Mouse (Mus musculus) MEL (cell line): ENCODE results near the gene Pheta2. TPM values are rescaled to one million over a fixed set of nuclear protein-coding genes. Genes with fewer than 3 reads are reported as not detected.

ENCODE experiments used
- DNase-seq: peaks from one replicate; pipeline ENCODE4 v3.0.0; 2011; ENCODE audit warnings: low read depth, low spot score
- H3K27ac ChIP-seq: 2 replicates; pipeline ENCODE4 v1.5.1; 2012; ENCODE audit warnings: low read depth, mild to moderate bottlenecking, control low read depth, low read length, moderate library complexity; ENCODE audit not compliant: control insufficient read depth
- H3K27me3 ChIP-seq, 2 experiments: fragments of 150-350 bp in 1 of 2; sonication (generic) in 1 of 2; 2 replicates each; pipeline ENCODE4 v1.6.1; 2012; ENCODE audit warnings: low read length in 2 of 2, mild to moderate bottlenecking in 2 of 2, improper control_type of control experiment in 1 of 2, moderate library complexity in 1 of 2; ENCODE audit not compliant: insufficient read depth in 2 of 2, control insufficient read depth in 1 of 2
- H3K36me3 ChIP-seq, 2 experiments: 2 replicates each; pipeline ENCODE4 v1.6.1; 2012 to 2014; ENCODE audit warnings: low read length in 2 of 2, improper control_type of control experiment in 1 of 2, inconsistent platforms in 1 of 2, mild to moderate bottlenecking in 1 of 2; ENCODE audit not compliant: insufficient read depth in 2 of 2, control insufficient read depth in 1 of 2
- H3K4me1 ChIP-seq, 2 experiments: fragments of 150-350 bp in 1 of 2; sonication (generic) in 1 of 2; 2 replicates each; pipeline ENCODE4 v1.6.1; 2012; ENCODE audit warnings: low read length in 2 of 2, improper control_type of control experiment in 1 of 2, mild to moderate bottlenecking in 1 of 2; ENCODE audit not compliant: insufficient read depth in 2 of 2, control insufficient read depth in 1 of 2
- H3K4me3 ChIP-seq, 2 experiments: fragments of 150-350 bp in 1 of 2; sonication (generic) in 1 of 2; 2 replicates each; pipeline ENCODE4 v1.5.1; 2012; ENCODE audit warnings: low read depth in 2 of 2, low read length in 2 of 2, mild to moderate bottlenecking in 2 of 2, moderate library complexity in 2 of 2, control low read depth in 1 of 2, improper control_type of control experiment in 1 of 2; ENCODE audit not compliant: control insufficient read depth in 1 of 2, insufficient read depth in 1 of 2
- H3K79me2 ChIP-seq: 2 replicates; pipeline ENCODE4 v1.6.1; 2012; ENCODE audit warnings: mild to moderate bottlenecking, low read length, moderate library complexity; ENCODE audit not compliant: control insufficient read depth, poor library complexity, insufficient read depth
- H3K9ac ChIP-seq: 2 replicates; pipeline ENCODE4 v1.6.1; 2012; ENCODE audit warnings: low read depth, mild to moderate bottlenecking, control low read depth, low read length, moderate library complexity; ENCODE audit not compliant: control insufficient read depth, poor library complexity, severe bottlenecking
- H3K9me3 ChIP-seq: fragments of 150-350 bp; sonication (generic); replicated peaks from 2 replicates; pipeline ENCODE4 v1.6.1; 2012; ENCODE audit warnings: mild to moderate bottlenecking, low read length, improper control_type of control experiment, moderate library complexity; ENCODE audit not compliant: insufficient read depth
- BHLHE40 ChIP-seq: IDR thresholded peaks from 2 replicates; pipeline ENCODE4 v1.6.1; 2012; ENCODE audit warnings: low read depth, mild to moderate bottlenecking, inconsistent platforms, low read length, improper control_type of control experiment, borderline replicate concordance
- CTCF ChIP-seq, 3 experiments: IDR thresholded peaks in 2 of 3; conservative IDR thresholded peaks in 1 of 3; 2 replicates each; pipeline ENCODE4 v1.5.1; 2011 to 2012; ENCODE audit warnings: low read length in 3 of 3, low read depth in 2 of 3, mild to moderate bottlenecking in 2 of 3, improper control_type of control experiment in 1 of 3, inconsistent platforms in 1 of 3, mixed read lengths in 1 of 3, moderate library complexity in 1 of 3; ENCODE audit not compliant: control insufficient read depth in 1 of 3, insufficient read depth in 1 of 3, poor library complexity in 1 of 3, severe bottlenecking in 1 of 3
- E2F4 ChIP-seq: IDR thresholded peaks from 2 replicates; pipeline ENCODE4 v1.6.1; 2011; ENCODE audit warnings: low read depth, low read length, improper control_type of control experiment, borderline replicate concordance
- EP300 ChIP-seq, 2 experiments: IDR thresholded peaks; 2 replicates each; pipeline ENCODE4 v1.6.1; 2011; ENCODE audit warnings: improper control_type of control experiment in 2 of 2, low read length in 2 of 2, low read depth in 1 of 2, mild to moderate bottlenecking in 1 of 2
- GABPA ChIP-seq: IDR thresholded peaks from 2 replicates; pipeline ENCODE4 v1.6.1; 2012; ENCODE audit warnings: low read depth, mild to moderate bottlenecking, inconsistent platforms, low read length, improper control_type of control experiment, moderate library complexity
- KAT2A ChIP-seq: conservative IDR thresholded peaks from 2 replicates; pipeline ENCODE4 v1.6.1; 2012; ENCODE audit warnings: low read depth, low read length, improper control_type of control experiment, inconsistent platforms
- MAX ChIP-seq: IDR thresholded peaks from 2 replicates; pipeline ENCODE4 v1.6.1; 2011; ENCODE audit warnings: low read length, improper control_type of control experiment
- MEF2A ChIP-seq: IDR thresholded peaks from 2 replicates; pipeline ENCODE4 v1.6.1; 2014; ENCODE audit warnings: low read depth, mild to moderate bottlenecking, inconsistent platforms, low read length, improper control_type of control experiment; ENCODE audit not compliant: poor library complexity, insufficient replicate concordance, severe bottlenecking; ENCODE audit errors: extremely low read depth
- MYC ChIP-seq: IDR thresholded peaks from 2 replicates; pipeline ENCODE4 v1.6.1; 2011; ENCODE audit warnings: low read depth, mild to moderate bottlenecking, low read length, improper control_type of control experiment, moderate library complexity
- NELFE ChIP-seq: IDR thresholded peaks from 2 replicates; pipeline ENCODE4 v1.6.1; 2011; ENCODE audit warnings: low read depth, low read length, improper control_type of control experiment
- POLR2AphosphoS2 ChIP-seq: IDR thresholded peaks from 2 replicates; pipeline ENCODE4 v1.6.1; 2011; ENCODE audit warnings: low read length, improper control_type of control experiment
- RCOR1 ChIP-seq: IDR thresholded peaks from 2 replicates; pipeline ENCODE4 v1.6.1; 2012; ENCODE audit warnings: low read depth, mild to moderate bottlenecking, inconsistent platforms, low read length, improper control_type of control experiment
- SIN3A ChIP-seq: IDR thresholded peaks from 2 replicates; pipeline ENCODE4 v1.6.1; 2012; ENCODE audit warnings: low read length, improper control_type of control experiment, inconsistent platforms
- UBTF ChIP-seq: IDR thresholded peaks from 2 replicates; pipeline ENCODE4 v1.6.1; 2012; ENCODE audit warnings: low read depth, mild to moderate bottlenecking, inconsistent platforms, low read length, improper control_type of control experiment, moderate library complexity, borderline replicate concordance; ENCODE audit not compliant: insufficient read depth
- USF1 ChIP-seq: IDR thresholded peaks from 2 replicates; pipeline ENCODE4 v1.6.1; 2014; ENCODE audit warnings: low read depth, mild to moderate bottlenecking, inconsistent platforms, low read length, improper control_type of control experiment, moderate library complexity
- ZKSCAN1 ChIP-seq: IDR thresholded peaks from 2 replicates; pipeline ENCODE4 v1.6.1; 2012; ENCODE audit warnings: low read depth, mild to moderate bottlenecking, inconsistent platforms, low read length, improper control_type of control experiment, moderate library complexity
- polyA plus RNA-seq, 2 experiments: library from polyadenylated mRNA; stranded (reverse) in 1 of 2; unstranded in 1 of 2; fragments of >175 nt in 1 of 2; fragments of >200 nt in 1 of 2; gene quantifications; 2 replicates each; pipeline versions ENCODE4 v1.2.1 to v1.2.4; 2012; ENCODE audit warnings: low replicate concordance in 2 of 2, low read depth in 1 of 2; ENCODE audit not compliant: insufficient read length in 2 of 2, insufficient read depth in 1 of 2, missing spikeins in 1 of 2
- total RNA-seq: library from RNA; depleted of rRNA; stranded (reverse); fragments of 300-350 nt; gene quantifications from 2 replicates; pipeline ENCODE4 v1.2.3, GENCODE M21; 2012

The Pheta2 gene
- total and polyA plus RNA-seq, 3 experiments: 34.9 to 39.3 TPM; not detected in 1

DNA sequence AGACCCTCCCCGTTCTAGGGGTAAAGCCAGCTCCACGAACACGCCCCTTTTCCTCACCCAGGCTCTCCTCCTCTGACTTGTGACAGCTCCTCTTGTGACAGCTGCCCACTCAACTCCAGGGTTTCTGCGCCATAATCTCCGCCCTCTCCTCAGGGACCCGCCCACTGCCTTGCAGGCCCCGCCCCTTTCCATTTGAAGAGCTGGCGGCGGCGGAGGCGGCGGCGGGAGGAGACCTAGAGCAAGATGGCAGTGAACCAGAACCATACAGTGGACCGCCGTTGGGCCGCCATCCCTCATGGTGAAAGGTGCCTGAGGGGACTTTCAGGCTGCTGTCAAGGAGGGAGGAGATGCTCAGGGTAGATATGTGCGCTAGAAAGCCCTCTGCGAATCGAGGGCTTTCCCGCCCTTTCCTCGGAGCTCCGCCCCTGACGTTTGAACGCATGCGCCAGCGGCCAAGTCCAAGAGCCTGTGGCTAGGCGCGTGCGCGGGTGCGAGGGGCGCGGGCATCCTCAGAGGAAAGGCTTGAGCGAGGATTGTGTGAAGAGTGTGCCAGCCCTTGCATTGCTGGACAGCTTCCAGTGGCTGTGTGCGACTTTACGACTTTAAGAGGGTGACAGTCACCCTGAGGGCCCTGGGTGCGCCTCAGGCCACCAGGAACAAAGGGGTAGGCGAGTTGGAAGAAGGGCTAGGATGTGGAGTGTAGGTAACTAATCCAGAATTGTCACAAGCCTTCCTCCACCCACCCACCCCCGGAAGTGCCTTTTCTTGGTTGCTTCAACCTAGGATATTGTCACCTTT, 39.8 kb upstream of the Pheta2 start, which contains the start of gene Wbp2nl:
Gene Wbp2nl (plus strand): TSS at position 191 of the 798 bp plus-strand sequence.
- H3K9me3 ChIP-seq: no peaks in the 10 kb centered on the region
- no peak within 1 kb of the TSS for H3K9ac ChIP-seq

DNA sequence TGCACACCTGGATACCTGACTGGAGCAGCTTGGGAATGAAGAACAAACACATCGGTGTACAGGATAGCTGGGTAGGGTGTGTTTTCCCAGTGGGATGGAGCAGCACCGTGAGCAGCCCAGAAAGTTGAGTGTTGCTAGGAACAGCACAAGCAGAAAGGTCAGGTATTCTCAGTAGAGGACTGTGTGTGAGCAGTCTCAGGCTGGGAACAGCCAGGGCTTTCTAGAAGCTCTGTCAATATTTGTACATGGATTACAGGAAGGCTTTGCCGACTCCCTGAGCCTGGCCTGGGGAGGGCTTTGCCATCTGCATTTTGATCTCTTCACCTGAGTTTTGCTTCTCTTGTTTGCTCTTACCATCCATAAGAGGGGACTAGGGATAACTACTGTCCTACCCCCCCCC, 31.6 kb upstream of the Pheta2 start:
- Histone ChIP-seq H3K79me2 (no peaks in the 10 kb centered on the region), H3K9ac (no peak overlapping the region), H3K4me1 (no peaks in the 10 kb centered on the region), H3K4me3 (no peak overlapping the region), H3K27me3 (peaks cover 9% of the 10 kb centered on the region in 2 experiments), H3K36me3 (no peaks in the 10 kb centered on the region), H3K27ac (no peak overlapping the region), H3K9me3 (no peaks in the 10 kb centered on the region)
- DNase-seq: no peak
- TF ChIP-seq USF1 (no peak), POLR2AphosphoS2 (no peak), KAT2A (no peak), GABPA (no peak), UBTF (no peak), MEF2A (no peak), RCOR1 (no peak), NELFE (no peak), EP300 (IDR thresholded peaks at IDR 0.05; ENCODE audit: low read depth in 1 of 2, low read length in 2 of 2) (no peak), E2F4 (no peak), MYC (no peak)

More for the DNA sequence above, 39.8 kb upstream of the Pheta2 start, which contains the start of gene Wbp2nl:
- no peaks in the 10 kb centered on the region for H3K79me2 ChIP-seq
- H3K4me1 ChIP-seq: no peaks in the 10 kb centered on the region
- no peaks in the 10 kb centered on the region for H3K36me3 ChIP-seq
- no peaks in the 10 kb centered on the region for H3K27me3 ChIP-seq
- H3K27ac ChIP-seq: no peak within 1 kb of the TSS
- DNase-seq: no peak
- no peak within 1 kb of the TSS for H3K4me3 ChIP-seq
- TF ChIP-seq BHLHE40: no peak
- TF ChIP-seq ZKSCAN1: no peak
- no peak for TF ChIP-seq CTCF (IDR thresholded peaks at IDR 0.05 in 2 of 3, conservative IDR thresholded peaks at IDR 0.05 in 1 of 3; ENCODE audit: control insufficient read depth in 1 of 3, insufficient read depth in 1 of 3, low read depth in 2 of 3, low read length in 3 of 3, poor library complexity in 1 of 3, severe bottlenecking in 1 of 3)
- no peak for TF ChIP-seq RCOR1
- no peak for TF ChIP-seq SIN3A
- TF ChIP-seq MAX: no peak
